Mouse (Mus musculus) ovary, postnatal 36 days (tissue): Measurements from ENCODE around the gene Drc1.
A peak's percentile ranks its signal among the peaks of the same experiment; 100 is the strongest.

Experiments used
- DNase-seq: peaks from one replicate; pipeline ENCODE4 v3.0.0; 2022; ENCODE audit warnings: low spot score, mixed read lengths

The Drc1 gene

DNA sequence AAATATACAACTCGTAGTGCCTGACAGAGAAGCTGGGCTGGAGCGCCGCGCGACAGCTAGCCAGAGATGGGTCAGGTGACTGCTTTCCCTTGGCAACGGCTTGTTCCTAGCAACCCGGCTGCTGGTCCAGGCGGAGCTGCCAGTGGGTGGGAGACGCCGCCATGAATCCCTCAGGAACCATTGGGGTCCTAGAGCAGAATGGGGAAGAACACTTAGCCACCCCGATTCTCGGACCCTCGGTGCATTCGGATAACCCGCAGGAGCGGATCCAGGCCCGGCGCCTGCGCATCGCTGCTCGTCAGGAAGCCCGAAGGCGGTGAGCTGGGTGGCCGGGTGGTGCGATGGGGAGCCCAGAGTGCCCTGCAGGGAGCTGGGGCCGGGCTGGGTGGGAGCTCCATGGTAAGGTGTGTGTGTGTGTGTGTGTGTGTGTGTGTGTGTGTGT lies at the start of gene Drc1:
Gene Drc1, plus strand, starts transcription at position 98 of the 442 bp plus-strand sequence.
- DNase-seq = peak; percentile 24

- DNase-seq = no peak
These were observed 49.3 kb upstream of the Drc1 start for GRCm38 (mm10) chr5:30231891-30232270.

GRCm38 (mm10) chr5:30232271-30232971 lies 48.8 kb upstream of the Drc1 start, which contains the start of gene Selenoi:
TSS of gene Selenoi (plus strand) at chr5:30232581.
- peak; percentile 98 for DNase-seq

- no peak for DNase-seq
These were observed 48.1 kb upstream of the Drc1 start for GRCm38 (mm10) chr5:30233042-30233441.

GRCm38 (mm10) chr5:30233979-30234378 lies 47.2 kb upstream of the Drc1 start:
- no peak for DNase-seq

GRCm38 (mm10) chr5:30235641-30236126 lies 45.5 kb upstream of the Drc1 start:
- DNase-seq = no peak

- DNase-seq = no peak
These were observed 42.7 kb upstream of the Drc1 start for GRCm38 (mm10) chr5:30238533-30238932.

GRCm38 (mm10) chr5:30240552-30240951 lies 40.6 kb upstream of the Drc1 start:
- no peak for DNase-seq

- no peak for DNase-seq
These were observed 38.8 kb upstream of the Drc1 start for GRCm38 (mm10) chr5:30242410-30242809.

GRCm38 (mm10) chr5:30243741-30244140 lies 37.4 kb upstream of the Drc1 start:
- no peak for DNase-seq

DNA sequence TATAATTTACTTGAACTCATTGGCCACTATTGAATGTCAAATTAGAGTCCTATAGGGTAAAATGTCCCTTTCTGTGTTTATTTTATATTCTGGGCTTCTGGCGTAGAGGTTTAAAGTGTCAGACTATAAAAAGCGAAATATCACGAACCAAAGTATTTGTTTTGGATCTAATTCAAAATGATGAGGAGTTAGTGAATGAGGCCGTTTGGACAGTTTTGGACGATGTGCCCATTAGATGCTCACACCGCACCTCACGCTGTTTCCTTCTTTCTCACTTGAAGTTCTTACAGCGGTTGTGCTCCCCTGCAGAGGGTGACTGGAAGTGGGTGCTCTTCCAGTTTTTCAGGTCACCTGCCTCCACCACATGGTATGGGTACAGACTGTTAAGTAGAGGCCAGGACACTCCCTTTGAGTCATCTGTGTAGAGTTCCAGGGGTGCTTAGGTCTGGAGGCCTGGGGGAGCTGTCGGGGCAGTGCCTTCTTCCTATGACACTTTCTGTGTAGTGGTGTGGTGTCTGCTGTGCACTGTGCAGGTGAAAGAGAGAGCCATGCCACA lies 35.2 kb upstream of the Drc1 start:
- DNase-seq = no peak

GRCm38 (mm10) chr5:30247666-30248065 lies 33.5 kb upstream of the Drc1 start:
- no peak for DNase-seq

GRCm38 (mm10) chr5:30255567-30256354 lies 25.4 kb upstream of the Drc1 start:
- no peak for DNase-seq

GRCm38 (mm10) chr5:30258776-30259175 lies 22.4 kb upstream of the Drc1 start:
- DNase-seq = no peak

DNA sequence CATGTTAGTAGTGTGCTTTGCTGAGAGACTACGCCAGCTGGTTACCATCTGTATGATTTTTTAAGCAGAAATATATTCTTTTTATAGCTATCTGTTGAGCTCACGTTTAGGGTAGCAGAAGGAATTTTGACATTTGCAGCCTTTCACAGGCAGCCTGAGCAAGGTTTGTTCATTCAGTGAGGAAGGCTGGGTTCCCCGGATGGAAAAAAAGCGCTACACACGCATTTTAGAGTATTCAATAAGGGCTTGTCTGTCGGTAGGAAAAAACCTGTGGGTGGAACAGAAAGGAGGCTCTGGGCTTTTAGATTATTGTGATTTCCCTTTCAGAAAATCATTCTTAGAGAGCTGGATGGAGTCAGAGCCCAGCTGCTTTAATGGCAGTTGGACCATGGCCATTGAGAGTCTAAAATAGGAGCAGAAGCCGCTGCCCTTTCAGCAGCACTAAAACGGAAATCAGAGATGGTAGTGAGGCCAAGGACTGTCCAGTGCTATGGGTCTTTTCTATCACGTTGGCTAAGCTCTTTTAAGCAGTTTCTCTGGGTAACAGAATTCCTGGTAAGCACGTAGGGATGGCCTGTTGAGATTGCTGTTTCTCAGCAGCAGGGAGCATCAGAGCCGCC lies 10.5 kb upstream of the Drc1 start:
- DNase-seq = no peak

- peak; percentile 36 for DNase-seq
These were observed 9.4 kb upstream of the Drc1 start for GRCm38 (mm10) chr5:30271599-30272281.

DNA sequence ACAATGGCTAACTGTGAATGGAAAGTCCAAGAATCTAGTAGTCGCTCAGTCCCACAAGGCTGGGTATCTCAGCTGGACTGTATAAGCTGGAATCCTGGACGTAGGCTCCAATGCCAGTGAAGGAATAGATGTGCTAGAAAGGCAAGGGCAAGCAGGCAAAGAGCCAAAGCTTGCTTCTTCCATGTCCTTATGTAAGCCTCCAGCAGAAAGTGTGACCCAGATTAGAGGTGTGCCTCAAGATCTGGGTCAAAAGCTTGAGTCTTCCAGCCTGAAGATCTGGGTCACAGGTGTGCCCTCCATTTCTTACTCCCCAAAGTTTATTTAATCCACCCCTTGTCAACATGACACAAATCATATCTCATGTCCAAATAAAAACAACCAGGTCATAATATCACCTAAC lies 4.8 kb upstream of the Drc1 start:
- no peak for DNase-seq

GRCm38 (mm10) chr5:30278952-30279351 lies 2.2 kb upstream of the Drc1 start:
- no peak for DNase-seq

DNA sequence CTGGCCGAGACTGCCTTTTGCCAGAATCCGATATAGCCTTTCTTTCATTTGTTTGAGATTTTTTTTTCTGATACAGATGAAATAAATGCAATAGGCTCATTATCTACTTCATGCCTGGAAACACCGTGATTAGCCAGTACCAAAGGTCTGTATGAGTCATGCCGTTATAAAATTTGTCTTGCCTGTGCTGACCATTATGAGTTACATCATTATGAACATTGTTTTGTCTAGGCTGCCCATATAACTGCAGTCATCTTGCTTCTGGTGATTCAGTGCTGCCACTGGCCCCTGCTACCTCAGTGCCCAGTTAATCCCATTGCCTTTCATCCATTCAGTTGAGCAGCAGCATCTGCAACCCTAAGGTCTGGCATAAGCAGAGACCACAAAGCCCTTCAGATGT lies 1.7 kb upstream of the Drc1 start:
- DNase-seq = no peak

GRCm38 (mm10) chr5:30280864-30281263 lies 324 bp upstream of the Drc1 start:
- no peak for DNase-seq

GRCm38 (mm10) chr5:30285944-30286799 lies 5.0 kb downstream of the Drc1 start:
- DNase-seq = no peak
